Mouse (Mus musculus) limb, embryonic 15.5 days (tissue): ENCODE measurements around the gene Epn3. TPM values are rescaled to one million over a fixed set of nuclear protein-coding genes. Genes with fewer than 3 reads are reported as not detected.

Experiments
- ATAC-seq: fragments of 200-750 bp; cut with Nextera tagmentation; 2 replicates; pipeline ENCODE4 v1.8.0; 2017; ENCODE audit warnings: low read depth, moderate TSS enrichment; ENCODE audit not compliant: insufficient number of reproducible peaks, low FRiP score, low TSS enrichment
- H3K27ac ChIP-seq: fragments of 300-500 bp; sonication (generic); 2 replicates; pipeline ENCODE4 v1.5.1; 2015; ENCODE audit warnings: moderate library complexity, mild to moderate bottlenecking, inconsistent platforms
- H3K27me3 ChIP-seq: fragments of 300-500 bp; sonication (generic); 2 replicates; pipeline ENCODE4 v1.6.1; 2015; ENCODE audit warnings: inconsistent platforms
- H3K36me3 ChIP-seq: fragments of 300-500 bp; sonication (generic); 2 replicates; pipeline ENCODE4 v1.6.1; 2015; ENCODE audit warnings: inconsistent platforms
- H3K4me1 ChIP-seq: fragments of 300-500 bp; sonication (generic); 2 replicates; pipeline ENCODE4 v1.6.1; 2015; ENCODE audit warnings: inconsistent platforms
- H3K4me2 ChIP-seq: fragments of 300-500 bp; sonication (generic); 2 replicates; pipeline ENCODE4 v1.6.1; 2015; ENCODE audit warnings: mild to moderate bottlenecking, inconsistent platforms
- H3K4me3 ChIP-seq: fragments of 300-500 bp; sonication (generic); 2 replicates; pipeline ENCODE4 v1.5.1; 2015; ENCODE audit warnings: mild to moderate bottlenecking, inconsistent platforms
- H3K9ac ChIP-seq: fragments of 300-500 bp; sonication (generic); 2 replicates; pipeline ENCODE4 v1.6.1; 2015; ENCODE audit warnings: inconsistent platforms
- H3K9me3 ChIP-seq: fragments of 300-500 bp; sonication (generic); 2 replicates; pipeline ENCODE4 v1.6.1; 2016; ENCODE audit warnings: inconsistent platforms
- WGBS: fragments of 180-500 bp; shearing (Covaris S2); methylation state at CpG from one replicate; pipeline ENCODE4 v1.1.7; 2015; 5-methylcytosine and 5-hydroxymethylcytosine counted together
- polyA plus RNA-seq: library from polyadenylated mRNA; unstranded; fragments of >200 nt; fragmentation: Nextera tagmentation; extraction: Ambion mirVana; gene quantifications from 2 replicates; pipeline ENCODE4 v1.2.1, GENCODE M21; 2015

Epn3 gene
- polyA plus RNA-seq, 1 experiment from 2014 or later = 11.1 TPM

- H3K27ac ChIP-seq = no peak overlapping the region
- H3K36me3 ChIP-seq = no peaks in the 10 kb centered on the region
- no peak overlapping the region; the same call in 1 of the 2 replicates for H3K9ac ChIP-seq
- no peaks in the 10 kb centered on the region for H3K27me3 ChIP-seq
- 74% methylated on average over 7 of the region's 7 CpGs for WGBS
- H3K4me3 ChIP-seq = peak overlapping the region; percentile 52
- no peaks in the 10 kb centered on the region for H3K9me3 ChIP-seq
- no peak for ATAC-seq
- peak overlapping the region; percentile 86 for H3K4me2 ChIP-seq
- H3K4me1 ChIP-seq = peaks cover 21% of the 10 kb centered on the region
Observed at GRCm38 (mm10) chr11:94491749-94492099, 8.1 kb downstream of the Epn3 start.

DNA sequence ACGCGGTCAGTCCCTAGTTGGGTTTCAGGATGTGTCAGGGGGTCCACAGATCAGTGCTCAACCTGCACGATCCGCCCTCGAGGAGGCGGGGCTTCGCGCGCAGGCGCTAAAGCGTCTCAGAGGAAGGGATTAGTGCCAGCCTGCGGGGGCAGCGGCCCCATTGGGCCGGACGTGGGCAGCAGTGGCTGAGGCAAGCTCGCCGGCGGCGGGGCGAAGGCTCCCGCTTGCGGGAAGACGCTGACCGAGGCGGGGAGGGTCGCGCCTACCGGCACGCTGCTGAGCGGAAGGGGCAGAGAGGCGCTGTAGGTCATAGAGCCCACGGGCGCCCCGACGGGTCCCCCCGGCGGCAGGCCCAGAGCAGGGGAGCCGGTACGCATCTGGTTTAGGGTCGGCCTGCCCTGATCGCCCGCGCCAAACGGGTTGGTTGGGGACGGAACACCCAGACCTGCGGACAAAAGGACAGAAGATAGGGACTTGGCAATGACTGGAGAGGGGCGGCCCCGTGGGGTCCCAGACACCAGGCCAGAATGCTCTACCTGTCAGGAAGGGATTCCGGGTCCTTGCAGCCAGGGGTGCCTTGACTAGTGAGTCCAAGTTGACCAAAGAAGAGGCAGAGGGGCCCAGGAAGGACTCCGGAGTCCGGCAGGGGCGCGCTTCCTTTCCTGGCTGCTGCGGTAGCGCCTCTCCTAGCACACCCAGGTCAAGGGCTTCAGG, 8.6 kb downstream of the Epn3 start:
- no peaks in the 10 kb centered on the region for H3K27me3 ChIP-seq
- ATAC-seq = no peak
- H3K27ac ChIP-seq = no peak overlapping the region
- no peaks in the 10 kb centered on the region for H3K9me3 ChIP-seq
- peaks cover 22% of the 10 kb centered on the region for H3K4me1 ChIP-seq
- H3K36me3 ChIP-seq = no peaks in the 10 kb centered on the region
- H3K4me2 ChIP-seq = peak overlapping the region; percentile 86
- H3K9ac ChIP-seq = peak overlapping the region; percentile 51
- H3K4me3 ChIP-seq = peak overlapping the region; percentile 52
- 7% methylated on average over 53 of the region's 55 CpGs for WGBS

DNA sequence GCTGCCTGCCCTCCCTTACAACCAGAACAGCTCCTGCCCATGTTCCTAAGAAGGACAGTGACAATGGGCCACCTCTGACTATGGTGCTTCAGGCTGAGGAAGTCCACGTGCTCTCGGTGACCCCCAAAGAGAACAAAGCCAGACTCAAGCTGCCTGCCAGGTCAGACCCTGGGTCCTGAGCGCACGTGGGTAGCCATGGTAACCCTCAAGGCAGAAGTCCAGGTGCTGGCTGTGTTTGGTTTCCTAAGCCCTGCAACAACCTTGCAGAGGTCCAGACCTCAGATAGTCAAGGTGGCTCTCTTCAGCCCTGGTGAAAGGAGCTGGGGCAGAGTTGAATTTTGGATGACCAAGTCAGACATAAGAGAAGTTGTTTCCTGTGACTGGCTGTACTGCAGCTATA, 10.0 kb downstream of the Epn3 start:
- Histone ChIP-seq H3K4me3 (no peak overlapping the region), H3K4me2 (no peak overlapping the region), H3K36me3 (no peaks in the 10 kb centered on the region), H3K9me3 (no peaks in the 10 kb centered on the region), H3K4me1 (peaks cover 27% of the 10 kb centered on the region), H3K27ac (no peak overlapping the region), H3K27me3 (peaks cover 4% of the 10 kb centered on the region; the same call in 1 of the 2 replicates), H3K9ac (no peak overlapping the region)
- 32% methylated on average over 4 of the region's 4 CpGs for WGBS
- no peak for ATAC-seq

DNA sequence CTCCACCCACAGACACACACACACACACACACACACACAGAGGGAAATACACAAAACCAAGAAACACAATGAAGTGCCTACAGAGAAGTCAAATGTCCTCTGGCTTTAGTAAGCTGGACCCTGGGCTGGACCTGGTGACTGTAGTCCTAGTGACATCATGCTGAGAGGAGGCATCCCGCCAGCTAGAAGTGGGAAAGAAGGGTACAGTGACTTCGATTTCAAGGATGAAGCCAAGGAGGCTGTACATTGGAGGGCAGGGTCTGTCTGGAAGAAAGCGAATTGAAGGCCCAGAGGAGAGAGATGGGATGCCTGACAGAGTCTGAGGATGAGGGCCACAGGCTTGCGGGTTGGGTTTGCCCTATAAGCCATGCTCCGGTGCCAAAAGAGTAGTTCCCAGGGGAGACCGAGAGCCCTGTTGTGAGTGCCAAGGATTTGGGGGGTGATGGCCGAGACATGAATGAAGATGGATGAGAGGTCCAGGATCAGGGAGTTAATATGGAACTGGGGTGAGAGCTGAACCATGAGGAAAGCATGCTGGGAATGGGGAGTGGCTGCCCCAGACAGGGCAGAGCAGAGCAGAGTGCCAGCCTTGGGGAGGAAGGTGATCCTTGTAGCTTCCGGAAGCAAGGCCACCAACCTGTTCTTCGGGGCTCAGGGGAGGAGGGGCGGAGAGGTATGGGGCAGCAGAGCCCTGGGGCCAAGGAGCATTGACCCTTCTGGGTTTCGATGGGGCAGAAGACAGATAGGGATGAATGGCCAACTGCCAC, 10.8 kb downstream of the Epn3 start:
- Histone ChIP-seq H3K4me2 (no peak overlapping the region), H3K9ac (no peak overlapping the region), H3K27me3 (peaks cover 4% of the 10 kb centered on the region; the same call in 1 of the 2 replicates), H3K4me1 (peaks cover 27% of the 10 kb centered on the region), H3K36me3 (no peaks in the 10 kb centered on the region), H3K27ac (no peak overlapping the region), H3K9me3 (no peaks in the 10 kb centered on the region), H3K4me3 (no peak overlapping the region)
- WGBS = 82% methylated on average over 11 of the region's 11 CpGs
- no peak for ATAC-seq

- Histone ChIP-seq H3K9me3 (no peaks in the 10 kb centered on the region), H3K36me3 (no peaks in the 10 kb centered on the region), H3K27me3 (peaks cover 4% of the 10 kb centered on the region; the same call in 1 of the 2 replicates), H3K4me2 (peak within 1 kb of the TSS; percentile 38), H3K9ac (no peak within 1 kb of the TSS), H3K27ac (no peak within 1 kb of the TSS), H3K4me1 (peaks cover 12% of the 10 kb centered on the region), H3K4me3 (0 out of 2 replicates have a peak within 1 kb of the TSS, but pooled peaks have one; percentile 8)
- WGBS = 2% methylated on average over 24 of the region's 24 CpGs
- peak; percentile 59; the same call in 1 of the 2 replicates for ATAC-seq
Observed at GRCm38 (mm10) chr11:94486001-94486400, 13.8 kb downstream of the Epn3 start, which contains the start of gene Spata20. Gene Spata20, minus strand, starts transcription at chr11:94486179.

DNA sequence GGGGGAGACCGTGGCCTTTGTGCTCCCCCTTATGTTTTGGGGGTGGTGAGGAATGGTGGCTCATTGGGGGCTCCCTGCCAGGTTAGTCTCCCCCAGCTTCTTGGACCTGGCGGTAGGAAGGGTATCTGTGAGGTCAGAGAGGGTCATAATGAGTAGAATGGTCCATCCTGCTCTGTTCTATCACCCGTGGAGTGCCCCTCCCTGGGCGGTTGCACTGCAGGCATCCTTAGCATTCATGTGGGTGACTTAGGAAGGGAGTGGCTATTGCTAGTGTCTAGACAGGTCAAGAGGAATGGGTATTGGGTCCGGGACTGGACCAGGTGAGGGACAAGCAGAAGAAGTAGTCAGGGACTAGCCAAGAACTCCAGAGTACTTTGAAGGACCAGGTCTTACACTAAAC, 14.6 kb downstream of the Epn3 start:
- 75% methylated on average over 5 of the region's 5 CpGs for WGBS
- no peaks in the 10 kb centered on the region for H3K9me3 ChIP-seq
- ATAC-seq = no peak
- H3K36me3 ChIP-seq = no peaks in the 10 kb centered on the region
- no peak overlapping the region for H3K4me2 ChIP-seq
- H3K27me3 ChIP-seq = peaks cover 4% of the 10 kb centered on the region; the same call in 1 of the 2 replicates
- H3K27ac ChIP-seq = no peak overlapping the region
- no peak overlapping the region for H3K9ac ChIP-seq
- H3K4me1 ChIP-seq = peaks cover 6% of the 10 kb centered on the region; the same call in 1 of the 2 replicates
- no peak overlapping the region for H3K4me3 ChIP-seq

DNA sequence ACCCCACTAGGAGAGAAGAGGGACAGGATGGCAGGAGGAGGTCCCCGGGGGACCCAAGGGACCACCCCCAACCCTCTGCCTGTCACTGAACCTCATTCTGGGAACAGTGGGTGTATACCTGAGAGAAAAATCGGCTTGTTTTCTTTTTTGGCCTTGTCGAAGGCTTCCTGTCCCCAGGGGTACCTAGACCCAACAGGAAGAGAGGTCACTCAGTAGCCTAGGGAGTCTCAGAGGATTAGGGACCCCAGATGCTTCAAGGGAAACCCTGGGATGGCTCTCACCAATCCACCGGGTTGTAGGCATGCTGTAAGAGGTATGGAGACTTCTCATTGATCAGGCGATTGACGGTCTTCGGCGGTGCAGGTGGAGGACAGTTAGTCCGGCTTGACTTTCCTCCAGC, 15.1 kb downstream of the Epn3 start:
- peaks cover 6% of the 10 kb centered on the region; the same call in 1 of the 2 replicates for H3K4me1 ChIP-seq
- H3K9me3 ChIP-seq = no peaks in the 10 kb centered on the region
- ATAC-seq = no peak
- peaks cover 4% of the 10 kb centered on the region; the same call in 1 of the 2 replicates for H3K27me3 ChIP-seq
- no peak overlapping the region for H3K27ac ChIP-seq
- 87% methylated on average over 9 of the region's 9 CpGs for WGBS
- no peak overlapping the region for H3K4me2 ChIP-seq
- no peak overlapping the region for H3K9ac ChIP-seq
- no peaks in the 10 kb centered on the region for H3K36me3 ChIP-seq
- H3K4me3 ChIP-seq = no peak overlapping the region

DNA sequence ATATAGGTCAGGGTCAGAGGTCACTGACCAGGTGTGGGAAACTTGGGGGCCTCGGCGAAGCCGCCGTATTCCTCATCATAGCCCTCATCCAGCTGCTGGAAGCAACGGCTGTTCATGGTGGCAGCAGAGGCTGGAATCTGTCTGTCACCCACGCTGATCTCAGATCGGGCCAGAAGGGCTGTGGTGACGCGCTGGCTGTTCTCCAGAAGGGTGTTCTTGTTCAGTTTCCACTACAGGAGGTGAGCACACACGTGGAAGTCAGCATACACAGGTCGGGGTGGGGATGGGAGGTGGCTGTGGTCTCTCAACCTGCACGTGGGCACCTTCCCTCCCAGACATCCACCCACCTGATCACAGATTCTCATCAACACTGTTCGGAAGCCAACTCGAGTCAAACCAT, 15.9 kb downstream of the Epn3 start:
- Histone ChIP-seq H3K9me3 (no peaks in the 10 kb centered on the region), H3K9ac (no peak overlapping the region), H3K36me3 (no peaks in the 10 kb centered on the region), H3K4me3 (no peak overlapping the region), H3K4me1 (peaks cover 6% of the 10 kb centered on the region; the same call in 1 of the 2 replicates), H3K4me2 (no peak overlapping the region), H3K27ac (no peak overlapping the region), H3K27me3 (peaks cover 4% of the 10 kb centered on the region; the same call in 1 of the 2 replicates)
- no peak for ATAC-seq
- 60% methylated on average over 14 of the region's 14 CpGs for WGBS

GRCm38 (mm10) chr11:94483436-94483835, 16.3 kb downstream of the Epn3 start:
- no peak for ATAC-seq
- peaks cover 4% of the 10 kb centered on the region; the same call in 1 of the 2 replicates for H3K27me3 ChIP-seq
- WGBS = 73% methylated on average over 11 of the region's 11 CpGs
- H3K9ac ChIP-seq = no peak overlapping the region
- no peak overlapping the region for H3K27ac ChIP-seq
- H3K4me3 ChIP-seq = no peak overlapping the region
- peaks cover 6% of the 10 kb centered on the region; the same call in 1 of the 2 replicates for H3K4me1 ChIP-seq
- H3K36me3 ChIP-seq = no peaks in the 10 kb centered on the region
- no peaks in the 10 kb centered on the region for H3K9me3 ChIP-seq
- H3K4me2 ChIP-seq = no peak overlapping the region

- no peak overlapping the region for H3K4me3 ChIP-seq
- H3K36me3 ChIP-seq = no peaks in the 10 kb centered on the region
- no peak overlapping the region for H3K4me2 ChIP-seq
- no peak overlapping the region for H3K9ac ChIP-seq
- peaks cover 4% of the 10 kb centered on the region; the same call in 1 of the 2 replicates for H3K27me3 ChIP-seq
- H3K4me1 ChIP-seq = peaks cover 7% of the 10 kb centered on the region; the same call in 1 of the 2 replicates
- ATAC-seq = no peak
- H3K27ac ChIP-seq = no peak overlapping the region
- no peaks in the 10 kb centered on the region for H3K9me3 ChIP-seq
- 89% methylated on average over 11 of the region's 11 CpGs for WGBS
Observed at GRCm38 (mm10) chr11:94482738-94483137, 17.0 kb downstream of the Epn3 start.

- ATAC-seq = no peak
- no peak overlapping the region for H3K4me3 ChIP-seq
- no peaks in the 10 kb centered on the region for H3K9me3 ChIP-seq
- H3K36me3 ChIP-seq = no peaks in the 10 kb centered on the region
- peaks cover 10% of the 10 kb centered on the region; the same call in 1 of the 2 replicates for H3K4me1 ChIP-seq
- no peak overlapping the region for H3K9ac ChIP-seq
- no peak overlapping the region for H3K27ac ChIP-seq
- 90% methylated on average over 7 of the region's 7 CpGs for WGBS
- no peak overlapping the region for H3K4me2 ChIP-seq
- peaks cover 4% of the 10 kb centered on the region; the same call in 1 of the 2 replicates for H3K27me3 ChIP-seq
Observed at GRCm38 (mm10) chr11:94481963-94482362, 17.8 kb downstream of the Epn3 start.

GRCm38 (mm10) chr11:94480382-94480781, 19.4 kb downstream of the Epn3 start:
- Histone ChIP-seq H3K27me3 (peaks cover 6% of the 10 kb centered on the region; the same call in 1 of the 2 replicates), H3K4me1 (peaks cover 11% of the 10 kb centered on the region; the same call in 1 of the 2 replicates), H3K9ac (no peak overlapping the region), H3K27ac (no peak overlapping the region), H3K4me3 (no peak overlapping the region), H3K9me3 (no peaks in the 10 kb centered on the region), H3K4me2 (no peak overlapping the region), H3K36me3 (no peaks in the 10 kb centered on the region)
- ATAC-seq = no peak
- WGBS = 88% methylated on average over 9 of the region's 9 CpGs
